Mouse (Mus musculus) retina, postnatal 1 day (tissue): ENCODE measurements around the gene Efl1.
"Not testable (repeated sequence)": the region's sequence is repeated elsewhere in the genome, so short reads cannot be mapped to it uniquely, and the experiment has no call there.

ENCODE experiments used
- DNase-seq: peaks from one replicate; pipeline ENCODE4 v3.0.0-alpha.2; 2012

The Efl1 gene

DNA sequence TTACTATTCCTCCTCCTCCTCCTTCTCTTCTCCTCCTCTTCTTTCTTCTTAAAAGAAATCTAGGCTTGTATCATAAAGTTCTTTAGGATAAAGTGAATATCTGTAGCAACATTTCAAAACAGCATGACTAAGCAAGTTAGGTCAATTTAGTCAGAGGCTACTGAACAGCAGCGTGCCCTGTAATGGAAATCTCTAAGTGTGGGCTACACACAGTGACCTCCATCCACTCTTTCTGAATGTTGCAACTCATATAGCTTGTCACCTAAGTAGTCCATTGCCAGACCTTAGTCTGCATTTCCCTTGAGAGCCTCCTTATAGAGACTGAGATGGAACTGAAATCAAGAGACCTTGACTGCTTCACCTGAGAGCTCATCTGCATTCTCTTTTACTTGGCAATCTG, 116.5 kb downstream of the Efl1 start:
- DNase-seq = no peak

GRCm38 (mm10) chr7:82766623-82767022, 118.2 kb downstream of the Efl1 start:
- DNase-seq = no peak

- DNase-seq = peak; percentile 27
These were observed 121.8 kb downstream of the Efl1 start for GRCm38 (mm10) chr7:82770207-82770606.

- DNase-seq = peak; percentile 23
These were observed 122.7 kb downstream of the Efl1 start for GRCm38 (mm10) chr7:82770957-82771660.

GRCm38 (mm10) chr7:82771661-82772021, 123.2 kb downstream of the Efl1 start:
- not testable (repeated sequence) for DNase-seq

DNA sequence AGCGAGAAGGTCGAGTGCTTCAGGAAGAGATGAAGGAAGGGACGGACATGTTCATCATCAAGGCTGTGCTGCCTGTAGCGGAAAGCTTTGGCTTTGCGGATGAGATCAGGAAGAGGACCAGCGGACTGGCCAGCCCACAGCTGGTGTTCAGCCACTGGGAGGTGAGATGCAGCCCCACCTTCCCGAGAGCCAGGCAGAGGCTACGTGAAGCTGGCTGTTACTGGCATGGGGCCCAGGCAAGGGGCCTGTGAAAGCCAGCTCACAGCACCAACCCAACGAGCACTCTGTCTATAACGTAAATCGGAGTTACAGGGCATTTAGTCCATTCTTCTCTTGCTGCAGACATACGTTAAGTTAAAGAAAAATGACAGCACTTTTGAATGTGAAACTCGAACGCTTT, 124.1 kb downstream of the Efl1 start:
- peak; percentile 47 for DNase-seq

GRCm38 (mm10) chr7:82773150-82773549, 124.7 kb downstream of the Efl1 start:
- no peak for DNase-seq

GRCm38 (mm10) chr7:82773884-82774283, 125.5 kb downstream of the Efl1 start:
- DNase-seq = no peak

GRCm38 (mm10) chr7:82775090-82775489, 126.7 kb downstream of the Efl1 start:
- no peak for DNase-seq

- DNase-seq = no peak
These were observed 134.7 kb downstream of the Efl1 start for GRCm38 (mm10) chr7:82783071-82783470.

GRCm38 (mm10) chr7:82783693-82784092, 135.3 kb downstream of the Efl1 start:
- DNase-seq = no peak

DNA sequence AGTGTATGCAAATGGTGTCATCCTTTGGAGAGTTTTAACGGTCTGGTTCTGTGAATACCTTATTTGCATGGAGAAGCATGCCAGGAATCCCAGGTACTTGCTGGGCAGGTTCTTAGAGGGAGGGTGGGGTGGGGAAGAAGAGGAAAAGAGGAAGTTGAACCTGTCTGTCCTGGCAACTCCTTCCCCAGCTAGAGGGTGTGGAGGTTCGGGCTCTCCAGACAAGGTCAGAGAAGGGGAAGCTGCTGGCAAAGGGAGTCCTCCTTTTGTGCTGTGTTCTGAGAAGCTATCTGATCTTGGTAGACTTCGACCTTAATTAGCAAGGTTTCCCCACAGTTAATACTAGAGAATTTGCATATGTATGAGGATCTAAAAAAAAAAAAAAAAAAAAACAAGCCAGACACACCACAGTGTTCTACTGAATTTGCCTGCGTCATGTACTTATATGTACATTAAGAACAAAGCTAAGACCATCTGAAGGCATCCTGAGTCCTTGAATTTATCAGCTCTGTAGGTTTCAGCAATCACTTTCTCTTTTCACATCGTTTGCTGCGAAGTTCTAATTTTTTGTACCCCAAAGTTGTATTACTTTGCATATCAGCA, 137.0 kb downstream of the Efl1 start:
- no peak for DNase-seq

GRCm38 (mm10) chr7:82785970-82786647, 137.7 kb downstream of the Efl1 start:
- DNase-seq = no peak

DNA sequence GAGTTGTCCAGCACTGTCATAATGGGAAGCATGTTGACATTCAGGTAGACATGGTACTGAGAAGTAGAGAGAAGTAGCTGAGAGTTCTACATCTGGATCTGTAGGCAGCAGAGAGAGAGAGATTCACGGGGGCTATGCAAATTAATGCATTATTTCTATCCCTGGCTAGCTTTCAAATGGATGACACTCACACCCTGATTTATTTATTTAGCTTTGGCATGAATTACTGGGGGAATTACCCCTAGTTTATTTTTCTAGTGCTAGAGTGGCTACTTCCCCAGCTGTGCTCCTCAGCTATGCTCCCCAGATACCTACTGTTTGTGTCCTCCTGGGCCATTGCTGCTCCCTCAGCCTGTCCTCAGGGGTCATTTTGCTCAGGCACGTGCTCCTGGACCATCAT, 144.2 kb downstream of the Efl1 start:
- DNase-seq = no peak

GRCm38 (mm10) chr7:82793111-82793510, 144.7 kb downstream of the Efl1 start:
- no peak for DNase-seq

GRCm38 (mm10) chr7:82794542-82794941, 146.1 kb downstream of the Efl1 start:
- DNase-seq = no peak

- DNase-seq = no peak
These were observed 153.8 kb downstream of the Efl1 start for GRCm38 (mm10) chr7:82802206-82802605.

DNA sequence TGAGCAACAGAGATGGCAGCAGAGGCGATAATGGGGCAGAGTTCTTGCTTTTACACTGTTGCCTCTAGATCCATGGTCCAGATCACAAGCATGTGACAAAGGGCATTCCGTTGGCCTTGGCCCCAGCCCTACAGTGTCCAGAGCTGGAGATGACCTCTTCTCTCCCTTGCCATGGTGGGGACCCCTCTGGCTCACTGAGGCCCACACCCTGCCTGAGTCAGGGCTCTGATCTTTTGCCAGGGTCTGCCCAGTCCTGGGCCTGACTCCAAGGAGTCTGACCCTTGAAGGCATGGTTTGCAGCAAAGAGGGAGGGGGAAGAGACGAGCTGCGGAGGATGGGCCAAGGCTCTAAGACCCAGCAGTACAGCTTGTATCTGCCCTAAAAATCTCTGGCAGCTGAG, 159.8 kb downstream of the Efl1 start:
- no peak for DNase-seq

DNA sequence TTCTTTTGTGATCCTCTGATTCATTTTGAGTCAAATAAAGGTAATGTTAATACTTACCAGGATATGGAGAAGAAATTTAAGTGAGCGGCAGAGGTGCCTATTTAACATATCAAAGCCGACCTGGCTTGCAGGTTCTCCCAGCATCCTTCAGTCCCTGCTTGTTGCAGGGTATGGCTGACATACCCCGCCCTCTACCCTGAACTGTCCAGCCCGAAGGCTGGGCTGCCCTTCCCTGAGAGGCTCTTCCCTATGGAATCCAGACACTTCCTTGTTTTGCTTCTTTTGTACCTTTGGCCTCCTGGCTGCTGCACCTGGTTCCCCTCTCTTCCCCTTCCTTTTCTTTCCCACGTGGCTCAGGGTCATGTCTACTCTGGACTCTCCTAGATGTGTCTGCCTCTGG, 160.7 kb downstream of the Efl1 start:
- DNase-seq = no peak

DNA sequence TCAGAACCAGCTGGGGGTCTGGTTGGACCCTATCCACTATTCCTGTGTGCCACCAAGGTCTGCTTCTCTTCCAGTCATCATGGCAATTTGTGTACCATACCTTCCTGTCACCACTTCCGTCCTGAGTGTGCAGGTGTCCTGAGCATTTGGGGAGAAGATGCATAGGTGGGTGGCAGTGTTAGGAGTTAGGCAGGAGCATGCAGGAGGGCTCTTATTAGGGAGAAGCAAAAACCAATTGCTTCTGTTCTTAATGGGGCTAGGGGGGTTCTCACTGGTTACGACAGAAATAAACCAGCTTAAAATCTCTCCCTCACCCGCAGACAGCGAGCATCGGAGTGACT, 162.4 kb downstream of the Efl1 start:
- DNase-seq = no peak

GRCm38 (mm10) chr7:82811140-82811851, 162.9 kb downstream of the Efl1 start:
- DNase-seq = peak; percentile 62

DNA sequence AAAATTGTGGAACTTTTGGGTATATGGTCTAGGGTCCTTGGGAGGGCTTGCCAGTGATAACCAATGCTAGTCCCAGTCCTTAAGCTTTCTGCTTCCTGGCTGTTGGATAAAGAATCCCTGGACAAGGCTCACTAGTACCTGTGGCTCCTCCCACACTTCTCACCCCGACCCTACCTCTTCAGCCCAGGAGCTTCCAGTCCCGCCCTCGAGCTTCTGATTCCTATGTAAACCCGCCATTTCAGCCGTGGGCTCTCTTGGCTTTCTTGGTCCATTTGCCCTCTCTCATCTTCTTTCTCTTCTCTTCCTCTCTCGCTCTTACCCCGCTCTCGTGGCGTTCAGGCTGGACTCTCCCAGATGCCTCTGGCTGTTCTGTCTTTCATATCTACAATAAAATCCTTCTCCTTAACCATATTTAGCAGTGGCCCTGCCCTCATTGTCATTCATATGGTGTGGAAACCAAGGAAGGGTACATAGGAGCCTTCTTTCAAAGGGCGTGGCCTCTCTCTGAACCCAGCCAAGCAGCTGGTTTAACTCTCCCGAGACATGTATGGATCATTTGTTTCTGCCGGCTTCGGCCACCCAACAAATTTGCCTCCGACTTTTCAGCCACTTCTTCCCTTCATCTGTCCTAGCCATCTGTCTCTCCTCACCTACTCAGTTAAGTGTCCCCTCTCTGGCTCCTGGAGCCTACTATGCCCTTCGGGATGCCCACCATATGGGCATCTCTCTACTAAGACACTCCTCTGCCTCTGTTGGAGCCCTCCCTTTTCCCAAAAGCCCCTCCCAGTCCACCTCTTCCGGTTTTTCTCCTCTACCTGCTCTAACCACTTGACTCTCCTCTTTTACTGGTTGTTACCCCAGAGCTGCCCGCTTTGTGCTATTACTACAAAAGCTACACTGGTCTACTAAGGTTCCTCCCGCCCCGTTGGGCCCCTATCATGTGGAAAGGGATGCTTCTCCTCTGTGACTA, 164.1 kb downstream of the Efl1 start:
- no peak for DNase-seq

DNA sequence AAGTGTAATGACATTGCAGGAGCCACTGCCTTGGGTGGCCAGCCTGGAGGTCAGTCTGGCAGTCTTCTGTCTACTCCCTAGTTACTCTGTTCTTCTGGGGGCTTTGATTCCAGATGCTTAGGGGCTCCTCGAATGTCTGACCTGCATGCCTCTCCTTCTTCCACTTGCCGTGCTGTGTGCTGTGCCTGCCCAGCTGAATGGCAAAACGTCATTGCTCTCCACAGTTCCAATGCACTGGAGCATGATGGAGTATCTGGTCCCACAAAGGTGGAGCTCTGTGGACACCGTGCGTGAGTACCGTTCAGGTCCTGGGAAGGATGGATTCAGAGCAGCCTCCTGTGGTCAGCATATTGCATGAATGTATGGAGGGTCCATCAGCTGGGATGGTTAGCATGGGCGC, 171.1 kb downstream of the Efl1 start:
- DNase-seq = no peak
